Mouse (Mus musculus): ENCODE results near the gene Col23a1.

The Col23a1 gene

DNA sequence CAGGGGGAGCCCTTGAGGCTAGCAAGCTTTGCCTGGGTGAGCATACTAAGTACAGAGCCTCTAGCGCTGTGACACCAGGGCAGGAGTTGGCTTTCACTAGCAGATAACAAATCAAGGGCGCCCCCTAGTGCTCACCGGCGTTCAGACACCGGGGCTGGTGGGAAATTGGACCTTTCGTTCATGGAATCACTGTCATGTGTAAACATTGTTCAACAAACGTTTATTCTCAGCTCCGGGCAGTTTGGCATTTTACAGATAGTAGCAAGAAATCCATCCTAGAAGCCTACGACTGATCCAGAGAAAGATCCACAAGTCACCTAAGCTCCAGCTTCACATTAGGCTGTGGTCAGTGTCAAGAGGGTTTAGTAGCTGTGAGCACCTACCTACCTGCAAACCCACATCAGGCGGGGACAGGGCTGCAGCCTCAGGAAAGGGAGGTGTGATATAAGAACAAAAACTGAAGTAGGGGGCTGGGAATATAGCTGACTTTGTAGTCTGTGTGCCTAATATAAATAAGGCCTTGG lies 250.1 kb downstream of the Col23a1 start:
- DNase-seq (ENCODE audit: low read depth) = peak; percentile 78

DNA sequence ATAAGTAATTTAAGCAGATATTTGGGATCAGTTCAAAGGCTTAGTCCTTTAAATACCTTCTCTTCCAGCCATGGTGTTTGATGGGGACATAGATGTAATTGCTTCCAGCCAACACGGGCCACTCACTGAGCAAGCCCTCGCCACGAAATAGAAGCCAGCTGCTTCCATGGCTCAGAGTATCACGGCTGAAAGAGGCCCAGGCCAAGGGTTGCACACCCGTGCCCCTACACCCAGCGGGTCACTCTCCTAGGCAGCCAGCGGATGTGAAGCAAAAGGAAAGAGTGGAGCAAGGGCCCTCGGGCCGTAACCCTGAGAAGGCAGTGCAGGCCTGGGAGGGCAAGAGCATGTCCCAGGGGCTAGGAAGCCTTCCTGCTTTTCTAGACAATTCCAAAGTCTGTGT lies 252.7 kb downstream of the Col23a1 start:
- DNase-seq (ENCODE audit: low read depth) = no peak

DNA sequence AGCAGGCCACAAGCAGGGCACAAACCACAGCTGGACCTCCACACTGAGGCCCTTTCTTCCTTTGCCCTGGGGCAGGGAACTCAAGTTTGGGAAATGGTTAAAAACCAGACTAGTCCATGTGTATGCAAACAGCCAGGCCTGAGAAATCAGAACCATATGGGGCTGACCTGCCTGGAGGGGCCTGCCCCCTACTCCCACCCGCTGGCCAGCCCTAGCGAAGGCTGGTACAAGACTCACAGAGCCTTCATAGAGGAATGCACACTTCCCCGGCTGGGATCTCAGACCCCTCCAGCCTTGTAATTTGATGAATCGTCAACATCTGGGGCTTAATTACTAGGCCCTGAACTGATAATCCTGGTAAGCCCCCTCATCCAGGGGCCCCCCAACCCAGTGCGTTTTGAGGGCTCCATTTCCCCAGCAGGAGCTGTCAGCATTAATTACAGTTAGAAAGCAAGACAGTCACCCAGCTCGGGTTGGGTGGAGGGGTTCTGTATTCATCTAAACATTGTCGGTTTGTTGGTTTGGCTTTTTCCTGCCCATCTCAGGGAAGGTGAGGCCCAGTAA lies 253.8 kb downstream of the Col23a1 start:
- no peak for DNase-seq (ENCODE audit: low read depth)

DNA sequence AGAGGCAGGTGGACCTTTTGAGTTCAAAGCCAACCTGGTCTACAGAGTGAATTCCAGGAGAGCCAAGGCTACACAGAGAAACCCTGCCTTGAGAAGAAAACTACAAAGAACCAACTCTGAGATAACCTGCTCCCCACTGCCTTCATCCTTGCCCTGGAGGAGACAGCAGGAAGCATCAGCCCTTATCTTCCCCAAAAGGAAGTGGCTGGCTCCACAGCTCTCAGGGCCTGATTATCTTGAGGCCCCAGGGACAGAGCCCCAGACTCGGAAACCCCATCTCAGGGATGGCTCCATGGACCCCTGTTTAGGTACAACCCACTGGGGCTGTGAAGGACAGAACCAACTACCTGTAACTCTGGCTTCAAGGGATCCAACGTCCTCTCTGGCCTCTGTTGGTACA lies 254.7 kb downstream of the Col23a1 start:
- DNase-seq (ENCODE audit: low read depth) = no peak

DNA sequence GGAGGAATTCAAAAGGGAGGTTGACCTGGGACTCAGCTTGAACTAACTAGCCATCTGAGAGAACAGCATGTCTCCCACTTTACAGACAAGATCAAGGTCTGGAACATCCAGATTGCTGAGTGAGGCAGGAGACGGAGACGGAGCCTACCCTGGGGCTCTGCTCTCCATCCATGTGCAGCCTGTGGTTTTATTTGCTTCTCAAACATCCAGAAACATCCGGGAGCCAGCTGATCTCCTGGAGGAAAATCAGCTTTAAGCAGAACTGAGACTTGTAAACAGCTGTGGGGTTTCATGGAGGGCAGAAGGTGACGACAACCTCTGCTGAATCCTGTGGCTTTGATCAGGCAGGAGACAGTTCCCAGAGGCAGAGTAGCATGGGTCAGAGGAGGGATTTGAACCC lies 256.1 kb downstream of the Col23a1 start:
- no peak for DNase-seq (ENCODE audit: low read depth)

DNA sequence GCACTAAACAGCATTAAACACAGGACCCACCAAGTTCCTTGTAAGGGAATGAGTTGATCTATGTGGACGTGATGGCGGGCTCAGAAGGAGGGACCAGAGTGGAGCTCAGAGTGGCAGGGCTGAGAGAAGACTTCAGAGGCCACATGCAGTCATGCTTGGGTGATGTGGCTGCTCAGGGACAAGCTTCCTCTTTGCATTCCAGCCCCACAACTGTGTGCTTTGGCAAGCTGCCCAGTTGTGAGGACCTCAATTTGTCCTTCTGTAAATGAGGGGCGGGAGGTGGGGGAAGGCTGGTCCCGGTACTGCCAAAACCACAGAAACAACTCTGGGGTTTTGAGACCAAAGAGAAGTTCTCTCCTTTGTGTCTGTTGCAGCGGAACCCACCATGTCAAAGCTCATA lies 261.5 kb downstream of the Col23a1 start:
- DNase-seq (ENCODE audit: low read depth) = no peak

DNA sequence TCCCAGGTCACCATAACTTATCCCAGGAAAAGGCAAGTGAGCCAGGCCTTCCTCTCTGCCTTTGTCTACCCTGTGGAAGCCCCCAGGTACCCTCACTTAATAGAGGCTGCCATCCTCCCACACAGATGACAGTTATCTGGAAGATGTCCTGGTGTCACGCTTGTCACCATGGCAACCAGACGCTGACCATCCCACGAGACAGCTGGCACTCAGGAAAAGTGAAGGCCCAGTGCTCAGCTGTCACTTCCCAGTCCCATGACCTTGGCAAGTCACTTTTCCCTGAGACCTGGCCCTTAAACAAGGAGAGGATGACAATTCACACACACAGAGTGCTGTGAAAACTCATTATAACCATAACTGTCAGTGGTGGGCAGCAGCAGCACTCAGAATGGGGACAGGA lies 262.4 kb downstream of the Col23a1 start:
- no peak for DNase-seq (ENCODE audit: low read depth)

DNA sequence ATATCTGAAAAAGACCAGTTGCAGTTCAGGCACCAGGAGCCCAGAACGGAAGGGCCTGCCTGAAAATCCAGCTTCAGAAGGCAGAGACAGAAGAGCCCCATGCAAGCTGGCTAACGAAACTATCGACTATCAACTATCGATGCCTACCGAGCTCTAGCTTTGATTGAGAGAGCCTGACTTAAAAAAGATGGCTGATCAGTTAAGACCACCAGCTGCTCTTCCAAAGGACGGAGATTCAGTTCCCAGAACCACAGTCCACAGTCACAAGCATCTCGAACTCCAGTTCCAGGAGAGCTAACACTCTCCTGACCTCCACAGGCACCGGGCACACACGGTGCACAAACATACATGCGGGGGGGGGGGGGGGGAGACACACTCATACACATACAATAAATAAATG lies 264.9 kb downstream of the Col23a1 start:
- DNase-seq (ENCODE audit: low read depth) = no peak

DNA sequence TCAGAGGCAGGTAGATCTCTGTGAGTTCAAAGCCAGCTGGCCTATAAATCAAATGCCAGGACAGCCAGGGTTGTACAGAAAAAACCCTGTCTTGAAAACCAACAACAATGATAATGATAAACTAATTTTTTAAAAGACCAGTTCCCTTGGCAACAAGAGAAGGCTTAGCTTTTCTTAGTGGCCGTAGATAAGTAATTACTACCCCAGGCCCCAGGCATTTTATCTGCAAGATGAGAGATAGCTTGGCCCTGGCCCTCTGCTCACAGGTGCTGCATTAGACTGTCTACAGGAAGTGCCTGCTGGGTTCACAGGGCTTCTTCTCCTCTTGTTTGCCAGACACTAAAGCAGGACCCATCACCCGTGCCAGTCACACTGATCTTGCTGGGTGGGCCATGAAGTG lies 265.3 kb downstream of the Col23a1 start:
- DNase-seq (ENCODE audit: low read depth) = no peak

DNA sequence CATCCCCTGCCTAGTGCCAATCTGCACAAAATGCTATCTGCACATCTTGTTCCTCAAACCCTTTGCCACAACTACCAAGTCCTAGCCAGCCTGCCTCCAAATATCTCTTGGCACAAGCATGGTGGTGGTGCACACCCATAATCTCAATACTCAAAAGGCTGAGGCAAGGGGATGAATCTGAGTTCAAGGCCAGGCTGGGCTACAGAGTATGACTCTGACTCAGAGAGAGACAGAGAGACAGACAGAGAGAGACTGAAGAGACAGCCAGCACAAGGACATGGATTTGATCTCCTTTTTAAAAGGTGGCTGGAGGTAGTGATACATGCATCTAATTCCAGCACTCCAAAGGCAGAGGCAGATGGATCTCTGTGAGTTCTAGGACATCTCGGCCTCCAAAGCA lies 273.6 kb downstream of the Col23a1 start:
- no peak for DNase-seq (ENCODE audit: low read depth)

DNA sequence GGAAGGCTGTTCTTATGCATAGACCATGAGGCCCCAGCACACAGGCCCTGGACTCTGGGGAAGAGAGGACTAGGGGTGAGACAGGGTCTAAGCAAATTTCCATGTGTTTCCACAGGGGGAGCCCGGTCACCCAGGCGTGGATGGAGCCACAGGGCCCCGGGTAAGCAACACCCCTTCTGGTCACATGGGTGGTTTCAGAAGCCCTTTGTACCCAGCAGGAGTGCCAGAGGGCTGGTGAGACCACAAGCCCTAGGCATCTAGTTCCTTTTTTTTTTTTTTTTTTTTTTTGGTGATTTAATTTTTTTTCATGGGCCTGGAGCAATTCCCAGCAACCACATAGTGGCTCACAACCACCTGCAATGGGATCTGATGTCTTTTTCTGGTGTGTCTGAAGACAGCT lies 275.3 kb downstream of the Col23a1 start:
- DNase-seq (ENCODE audit: low read depth) = no peak

DNA sequence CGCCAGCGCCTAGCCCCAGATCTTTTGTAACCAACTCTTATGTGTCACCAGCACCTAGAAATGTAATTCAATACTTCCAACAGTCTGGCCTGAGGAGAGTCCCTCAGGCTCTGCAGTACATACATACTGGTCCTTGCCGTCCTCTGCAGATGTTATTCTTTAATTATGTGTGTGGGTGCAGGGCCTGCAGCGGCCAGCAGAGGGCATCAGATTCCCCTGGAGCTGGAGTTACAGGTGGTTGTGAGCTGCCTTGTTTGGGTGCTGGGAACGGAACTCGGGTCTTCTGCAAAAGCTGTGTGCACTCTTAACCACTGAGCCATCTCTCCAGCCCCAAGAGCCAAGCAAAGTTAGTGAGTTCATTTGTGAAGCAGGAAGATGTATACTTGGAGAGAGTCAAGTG lies 276.2 kb downstream of the Col23a1 start:
- DNase-seq (ENCODE audit: low read depth) = no peak

DNA sequence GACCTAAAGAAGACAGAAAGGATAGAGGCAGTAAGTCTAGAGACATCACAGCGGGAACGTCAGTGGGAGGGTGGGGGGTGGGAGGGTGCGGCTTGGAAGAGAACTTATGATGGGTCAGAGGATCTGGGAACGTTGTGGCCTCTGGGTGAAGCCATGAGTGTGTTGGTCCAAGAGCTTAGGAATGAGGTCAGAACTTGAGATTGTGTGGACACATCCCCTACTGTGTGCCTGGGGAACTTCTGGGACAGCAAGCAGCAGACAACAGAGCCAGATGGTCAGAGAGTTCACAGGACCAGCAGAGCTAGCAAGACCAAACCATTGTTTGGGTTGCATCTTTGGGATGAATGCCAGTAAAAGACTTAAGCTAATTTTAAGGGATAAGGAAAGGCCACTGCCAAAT lies 279.1 kb downstream of the Col23a1 start:
- DNase-seq (ENCODE audit: low read depth) = no peak

DNA sequence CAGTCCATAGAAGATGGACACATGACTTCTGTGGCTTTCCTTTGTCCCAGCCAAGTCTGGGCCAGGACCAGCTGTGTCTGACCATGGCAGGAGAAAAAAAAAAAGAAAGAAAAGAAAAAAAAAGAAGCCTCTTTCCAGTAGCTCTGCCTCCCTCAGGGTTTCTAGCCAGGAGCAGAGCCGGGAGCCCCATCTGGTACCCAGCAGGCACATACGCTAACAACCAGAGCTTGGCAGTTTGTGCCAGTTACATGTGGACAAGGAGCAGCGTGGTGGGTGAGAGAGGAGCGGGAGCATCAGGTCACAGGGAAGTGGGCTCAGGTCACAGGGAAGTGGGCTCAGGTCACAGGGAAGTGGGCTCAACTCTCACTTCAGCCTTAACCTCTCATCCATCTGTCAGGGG lies 286.7 kb downstream of the Col23a1 start:
- no peak for DNase-seq (ENCODE audit: low read depth)

DNA sequence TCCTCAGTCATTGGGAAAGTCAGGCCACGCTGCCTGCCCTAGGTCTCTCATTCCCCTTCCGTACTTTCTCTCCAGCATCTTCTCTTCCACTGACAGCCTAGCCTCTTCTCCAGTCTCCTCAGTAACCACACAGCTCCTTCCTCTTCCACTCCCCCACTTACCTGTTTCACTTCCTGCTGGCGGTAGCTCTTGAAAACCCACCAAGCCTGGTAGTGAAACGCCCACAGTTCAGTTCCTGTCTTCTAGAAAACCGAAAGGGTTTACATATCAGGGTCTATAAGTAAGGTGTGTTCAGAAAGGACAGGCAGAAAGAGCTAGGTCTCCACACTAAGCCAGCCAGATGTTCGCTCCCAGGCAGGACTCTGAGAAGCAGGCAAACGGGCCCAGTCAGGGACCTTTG lies 287.9 kb downstream of the Col23a1 start:
- no peak for DNase-seq (ENCODE audit: low read depth)

DNA sequence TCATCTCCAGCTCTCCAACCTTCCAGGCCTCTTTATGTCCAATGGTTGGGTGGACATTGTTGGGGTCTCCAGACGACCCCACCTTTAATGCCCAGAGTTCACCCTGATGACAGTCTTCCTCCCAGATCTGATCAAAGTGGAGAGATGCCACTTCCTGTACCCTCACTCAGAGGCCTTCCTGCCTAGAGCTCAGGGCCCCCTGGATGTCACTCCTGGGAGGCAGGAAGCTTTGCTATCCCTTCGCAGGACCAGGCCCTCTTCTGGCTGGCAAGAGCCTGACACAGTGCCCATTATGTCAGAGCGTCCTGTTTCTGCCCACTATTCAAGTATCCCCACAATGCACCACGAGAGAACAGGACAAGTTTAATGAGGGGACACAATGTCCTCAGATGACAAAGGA lies 289.3 kb downstream of the Col23a1 start:
- no peak for DNase-seq (ENCODE audit: low read depth)

DNA sequence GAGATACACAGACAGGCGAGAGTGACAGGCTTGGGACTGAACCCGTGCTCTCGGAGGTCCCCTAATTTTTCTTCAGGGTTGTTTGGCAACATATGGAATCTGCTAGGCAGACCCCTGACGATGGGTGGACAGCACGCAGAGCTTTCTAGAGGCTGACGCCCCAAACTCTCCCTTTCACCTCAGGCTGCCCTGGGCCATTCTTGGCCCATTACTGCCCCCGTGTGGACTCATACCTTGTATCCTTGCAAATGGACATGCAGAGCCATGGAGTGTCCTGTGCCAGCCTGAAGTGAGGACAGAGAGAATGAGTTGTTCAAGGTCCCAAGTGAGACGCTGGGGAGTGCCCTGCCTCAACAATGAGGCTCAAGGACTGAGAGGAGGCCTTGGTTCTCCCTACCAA lies 293.0 kb downstream of the Col23a1 start:
- DNase-seq (ENCODE audit: low read depth) = peak; percentile 44

DNA sequence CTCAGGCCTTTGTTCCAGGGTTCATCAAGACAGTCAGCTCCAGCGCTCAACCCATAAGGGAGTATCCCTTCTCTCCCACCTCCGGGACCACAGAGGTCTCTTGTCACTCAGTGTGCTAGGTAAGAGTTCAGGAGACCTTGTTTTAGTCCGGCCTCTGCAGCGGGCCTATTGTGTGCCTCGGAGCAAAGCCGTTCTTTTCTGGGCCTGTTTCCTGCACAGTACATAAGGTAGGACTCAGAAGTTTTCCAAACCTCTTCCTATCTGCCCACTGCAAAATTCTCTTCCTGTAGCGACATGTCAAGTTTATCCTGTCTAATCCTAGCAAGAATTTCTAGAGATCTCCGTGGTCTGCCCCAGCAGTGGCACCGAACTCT lies 294.3 kb downstream of the Col23a1 start:
- no peak for DNase-seq (ENCODE audit: low read depth)

DNA sequence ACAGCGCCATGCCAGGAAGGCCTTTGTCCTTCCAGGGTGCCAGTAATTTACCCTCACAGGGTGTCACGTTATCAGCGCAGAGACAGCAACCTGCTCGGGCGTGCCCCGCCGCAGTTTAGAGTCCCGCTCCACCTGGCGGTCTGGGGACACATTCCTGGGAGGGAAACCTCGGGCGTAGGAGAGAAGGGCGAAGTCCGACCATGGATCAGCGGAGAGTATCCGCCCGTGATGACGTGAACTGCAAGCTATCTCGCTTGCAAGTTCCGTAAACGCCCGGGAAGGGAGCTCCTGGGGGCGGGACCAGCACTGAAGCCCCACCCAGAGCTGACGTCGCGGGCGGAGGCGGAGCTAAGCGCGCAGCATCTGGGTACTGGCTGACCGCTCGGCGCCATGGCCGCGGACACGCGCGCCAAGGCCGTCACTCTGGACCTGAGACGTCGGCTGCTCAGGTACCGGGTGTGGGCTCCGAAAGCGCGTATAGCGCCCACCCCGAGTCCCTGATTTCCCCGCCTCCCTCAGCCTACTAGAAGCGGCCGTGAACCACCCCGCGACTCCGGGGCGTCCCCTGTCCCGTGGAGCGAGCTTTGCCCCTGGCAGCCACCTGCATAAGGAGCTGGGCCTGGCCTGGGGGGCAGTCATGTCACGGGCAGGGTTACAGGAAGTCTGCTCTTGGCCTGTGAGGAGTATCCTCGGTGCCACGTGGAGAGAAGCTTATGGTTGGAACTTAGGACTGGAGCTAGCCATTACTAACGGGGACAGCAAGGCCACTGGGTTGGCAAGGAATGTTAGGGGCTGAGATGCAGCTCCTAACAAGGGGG lies 294.9 kb downstream of the Col23a1 start, which contains the start of gene Phykpl:
Gene Phykpl (plus strand): TSS at position 327 of the 818 bp plus-strand sequence.
- DNase-seq (ENCODE audit: low read depth) = peak; percentile 93

DNA sequence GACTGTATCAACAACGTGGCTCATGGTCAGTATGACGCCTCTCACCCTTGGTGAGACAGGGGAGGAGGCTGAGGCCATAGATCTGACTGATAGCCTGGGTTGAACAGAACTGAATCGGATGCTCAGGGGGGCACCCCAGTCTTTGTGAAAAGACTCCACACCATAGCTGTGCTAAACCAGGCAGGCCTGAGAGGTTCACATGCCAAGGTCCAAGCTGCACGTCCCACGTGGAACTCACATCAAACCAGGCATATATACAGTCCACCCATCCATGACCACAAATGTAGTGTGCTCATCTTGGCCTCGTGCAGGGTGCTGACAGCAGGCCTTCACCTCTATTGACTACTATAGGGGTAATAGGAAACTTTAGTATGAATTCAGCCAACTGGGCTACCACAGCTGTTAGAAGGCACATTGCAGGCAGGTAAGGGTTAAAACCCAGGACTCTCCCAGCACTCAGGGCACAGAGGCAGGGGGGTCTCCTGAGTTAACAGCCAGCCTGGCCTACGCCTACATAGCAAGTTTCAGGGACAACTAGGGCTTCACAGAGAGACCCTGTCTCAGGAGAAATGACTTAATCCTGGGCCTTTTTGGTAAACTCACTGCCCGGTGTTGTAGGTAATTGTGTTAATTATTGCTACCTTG lies 296.0 kb downstream of the Col23a1 start:
- DNase-seq (ENCODE audit: low read depth) = no peak

DNA sequence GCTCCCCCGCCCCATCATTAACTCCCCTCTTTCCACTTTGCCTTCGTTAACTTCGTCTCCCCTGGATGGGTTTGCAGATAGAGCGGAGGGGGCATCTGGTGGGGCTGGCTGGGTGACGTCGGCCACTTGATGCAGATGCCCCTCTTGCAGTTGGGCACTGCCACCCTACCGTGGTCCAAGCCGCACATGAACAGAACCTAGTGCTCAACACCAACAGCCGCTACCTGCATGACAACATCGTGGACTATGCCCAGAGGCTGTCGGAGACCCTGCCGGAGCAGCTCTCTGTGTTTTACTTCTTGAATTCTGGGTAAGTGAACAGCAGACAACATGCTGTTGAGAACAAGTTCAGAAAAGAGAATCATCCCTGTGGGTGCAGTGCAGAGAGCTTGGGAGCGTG lies 296.7 kb downstream of the Col23a1 start:
- DNase-seq (ENCODE audit: low read depth) = no peak

DNA sequence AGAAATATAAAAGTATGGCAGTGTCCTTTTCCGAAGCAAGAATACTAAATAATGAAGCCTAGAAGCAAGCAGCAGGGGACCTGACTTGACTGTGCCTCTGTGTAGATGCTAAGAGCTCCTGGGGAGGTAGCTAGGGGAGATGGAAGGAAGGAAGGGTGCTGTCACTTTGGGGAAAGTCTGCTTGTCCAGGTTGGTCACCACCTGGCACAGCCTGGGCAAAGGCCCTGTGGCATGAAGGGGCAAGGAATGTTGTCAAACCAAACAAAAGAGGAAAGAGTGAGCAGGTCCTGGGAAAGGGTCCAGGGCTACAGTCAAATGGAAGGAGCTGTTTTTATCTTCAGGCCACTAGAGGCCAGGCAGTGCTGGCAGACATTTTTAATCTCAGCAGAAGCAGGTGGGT lies 297.3 kb downstream of the Col23a1 start:
- no peak for DNase-seq (ENCODE audit: low read depth)

DNA sequence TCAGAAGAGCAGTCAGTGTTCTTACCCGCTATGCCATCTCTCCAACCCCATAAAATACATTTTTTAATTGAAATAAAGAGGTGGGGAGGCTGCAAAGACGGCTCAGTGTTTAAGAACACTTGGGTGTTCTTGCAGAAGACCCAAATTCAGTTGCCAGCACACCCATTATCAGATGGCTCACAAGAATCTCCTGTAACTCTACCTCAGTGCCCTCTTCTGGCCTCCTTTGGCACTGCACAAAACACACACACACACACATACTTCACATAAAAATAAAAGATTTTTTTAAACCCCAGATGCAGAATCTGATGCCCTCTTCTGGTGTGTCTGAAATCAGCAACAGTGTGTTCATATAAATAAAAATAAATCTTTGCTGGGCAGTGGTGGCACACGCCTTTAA lies 299.1 kb downstream of the Col23a1 start:
- no peak for DNase-seq (ENCODE audit: low read depth)
